In genomic region chr10:61146119-61146806, GRCm38 (mm10) we compare ENCODE assay signal across 8 mouse cellular contexts. TPM values are rescaled to one million over a fixed set of nuclear protein-coding genes. Genes with fewer than 3 reads are reported as not detected.
DNase-seq lines count a peak whose midpoint lies in the region.

No protein-coding gene starts in this region.

- H3K4me3 ChIP-seq in embryonic facial prominence, embryonic 10.5 days = peak overlapping the region; percentile 94

- H3K4me1 ChIP-seq in embryonic facial prominence, embryonic 10.5 days = peaks cover 24% of the 10 kb centered on the region

- 1% methylated on average over 53 of the region's 53 CpGs for WGBS in embryonic facial prominence, embryonic 10.5 days

- peak overlapping the region; percentile 95 for H3K27ac ChIP-seq in embryonic facial prominence, embryonic 10.5 days (replicated peaks)

- no peaks in the 10 kb centered on the region for H3K27me3 ChIP-seq in embryonic facial prominence, embryonic 10.5 days (replicated peaks; ENCODE audit: low read depth, poor library complexity, severe bottlenecking)

- DNase-seq in left cerebral cortex, adult 18-20 months (ENCODE audit: low spot score in 2 of 2) = peak; percentile 30 to 48
- no peak for DNase-seq in left cerebral cortex, adult 11 months (ENCODE audit: low spot score)
- peak; percentile 79 for DNase-seq in embryonic facial prominence, embryonic 10.5 days (ENCODE audit: low spot score)
- peak; percentile 48 to 68 for DNase-seq in heart, adult 18-20 months
- DNase-seq in kidney, adult 18-20 months = peak; percentile 59
- peak; percentile 73 for DNase-seq in liver
- DNase-seq in monocyte, adult 2 months (ENCODE audit: low read depth in 1 of 2, low spot score in 2 of 2) = peak; percentile 37 to 68
- peak; percentile 39 to 54 for DNase-seq in spleen, postnatal 14 days (ENCODE audit: low spot score in 2 of 2)

- H3K36me3 ChIP-seq in embryonic facial prominence, embryonic 10.5 days (replicated peaks) = peaks cover 3% of the 10 kb centered on the region; the same call in 1 of the 2 replicates

- H3K9me3 ChIP-seq in embryonic facial prominence, embryonic 10.5 days = no peaks in the 10 kb centered on the region

RNA-seq across cellular contexts. Expression of gene Sgpl1, which starts 1.2 kb away (rescaled TPM):
- 10 to 100 TPM; 22.4 to 25.8 TPM for total RNA-seq in left cerebral cortex, adult 18-20 months (2021)
- polyA plus RNA-seq in embryonic facial prominence, embryonic 10.5 days (2016; fragmentation: Nextera tagmentation; extraction: Ambion mirVana) = 65.4 and 68.5 TPM in 2 replicates
- 10 to 100 TPM; 16.6 to 22.3 TPM for total RNA-seq in heart, adult 18-20 months (2021)

RNA-seq across cellular contexts. Expression of gene Tbata, which starts 25.5 kb away (rescaled TPM):
- under 1 TPM; 0.30 to 0.88 TPM for total RNA-seq in left cerebral cortex, adult 18-20 months (2021)
- 0.15 and 0.36 TPM in 2 replicates for polyA plus RNA-seq in embryonic facial prominence, embryonic 10.5 days (2016; fragmentation: Nextera tagmentation; extraction: Ambion mirVana)
- not detected for total RNA-seq in heart, adult 18-20 months (2021)

RNA-seq across cellular contexts. Expression of gene Pcbd1, which starts 57.1 kb away (rescaled TPM):
- total RNA-seq in left cerebral cortex, adult 18-20 months (2021) = 10 to 100 TPM; 10.2 to 11.4 TPM
- polyA plus RNA-seq in embryonic facial prominence, embryonic 10.5 days (2016; fragmentation: Nextera tagmentation; extraction: Ambion mirVana) = 16.4 and 17.0 TPM in 2 replicates
- total RNA-seq in heart, adult 18-20 months (2021) = 1 to 10 TPM in 1 of 2 experiments, under 1 TPM in 1; 0.77 to 1.3 TPM

Comparison
In these comparisons a context has a peak if more than half of its experiments do, and no peak if none do; other contexts are left out.
1. RNA of gene Pcbd1, which starts 57.1 kb away (total RNA-seq): 10.2 to 11.4 TPM in left cerebral cortex, adult 18-20 months; 0.77 to 1.3 TPM in heart, adult 18-20 months; every median in the first group is over 4 times any median in the second.